Mouse (Mus musculus): Measurements from ENCODE around the gene Psen1. TPM values are rescaled to one million over a fixed set of nuclear protein-coding genes. Genes with fewer than 3 reads are reported as not detected.

Gene Psen1
- polyA plus RNA-seq, 1 experiment from 2014 or later: 70.0 TPM

- H3K4me2 ChIP-seq (replicated peaks; ENCODE audit: low read depth, low read length): no peak overlapping the region
- H3K4me3 ChIP-seq (ENCODE audit: low read length): no peak overlapping the region
- ATAC-seq (ENCODE audit: low FRiP score, low TSS enrichment): no peak
- H3K27ac ChIP-seq (ENCODE audit: low read length): no peak overlapping the region
- 74% methylated on average over 3 of the region's 3 CpGs for WGBS
- no peaks in the 10 kb centered on the region for H3K36me3 ChIP-seq (ENCODE audit: insufficient read depth, low read length)
- H3K9ac ChIP-seq (replicated peaks; ENCODE audit: low read length): no peak overlapping the region
- 0 out of 2 replicates have a peak, but pooled peaks cover 5% of the 10 kb centered on the region for H3K4me1 ChIP-seq (ENCODE audit: insufficient read depth, low read length)
- H3K27me3 ChIP-seq (ENCODE audit: insufficient read depth, low read length): no peaks in the 10 kb centered on the region
- peaks cover 7% of the 10 kb centered on the region; the same call in 1 of the 2 replicates for H3K9me3 ChIP-seq (ENCODE audit: low read length)
Observed at GRCm38 (mm10) chr12:83743712-83744111, 55.8 kb downstream of the Psen1 start.

DNA sequence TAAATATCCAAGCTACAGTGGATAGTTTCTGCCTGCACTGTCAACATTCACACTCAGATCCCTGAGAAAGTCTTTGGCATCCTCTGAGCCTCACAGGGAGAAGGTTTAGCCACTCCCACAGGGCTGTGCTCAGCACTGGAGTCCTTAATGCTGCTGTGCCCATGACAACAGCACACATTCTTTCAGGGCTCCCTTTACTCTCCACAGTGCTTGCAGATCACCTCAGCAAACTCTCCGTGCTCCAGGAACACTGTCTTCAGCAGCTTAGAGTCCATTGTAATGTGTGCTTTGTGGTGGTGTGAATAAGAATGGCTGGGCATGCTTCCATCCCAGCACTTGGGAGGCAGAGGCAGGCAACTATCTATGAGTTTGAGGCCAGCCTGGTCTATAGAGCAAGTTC, 61.2 kb downstream of the Psen1 start:
- WGBS: 64% methylated on average over 1 of the region's 1 CpGs
- H3K9me3 ChIP-seq (ENCODE audit: low read length): no peaks in the 10 kb centered on the region
- no peak overlapping the region for H3K4me3 ChIP-seq (ENCODE audit: low read length)
- H3K4me2 ChIP-seq (replicated peaks; ENCODE audit: low read depth, low read length): no peak overlapping the region
- H3K27ac ChIP-seq (ENCODE audit: low read length): no peak overlapping the region
- no peaks in the 10 kb centered on the region for H3K27me3 ChIP-seq (ENCODE audit: insufficient read depth, low read length)
- no peak overlapping the region for H3K9ac ChIP-seq (replicated peaks; ENCODE audit: low read length)
- H3K4me1 ChIP-seq (ENCODE audit: insufficient read depth, low read length): no peaks in the 10 kb centered on the region
- H3K36me3 ChIP-seq (ENCODE audit: insufficient read depth, low read length): no peaks in the 10 kb centered on the region
- ATAC-seq (ENCODE audit: low FRiP score, low TSS enrichment): no peak

DNA sequence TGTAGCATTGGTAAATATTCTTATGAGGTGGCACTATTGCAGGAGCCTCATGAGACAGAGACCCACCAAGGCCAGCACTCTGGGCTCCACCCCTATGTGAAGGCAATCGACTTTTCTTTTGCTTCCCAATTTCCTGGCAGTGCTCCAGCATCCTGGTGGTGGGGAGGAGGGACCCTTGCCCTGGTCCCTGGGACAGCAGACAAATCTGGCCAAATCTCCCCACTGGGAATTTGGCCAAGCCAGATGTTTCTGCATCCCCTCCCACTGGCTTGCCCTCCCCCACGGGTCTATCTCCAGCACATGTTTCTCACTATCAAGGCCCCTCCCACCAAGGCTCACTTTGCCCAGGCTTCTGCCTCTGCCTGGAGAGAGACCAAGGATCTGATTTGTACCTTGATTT, 64.5 kb downstream of the Psen1 start:
- Histone ChIP-seq H3K9ac (replicated peaks; ENCODE audit: low read length) (no peak overlapping the region), H3K27me3 (ENCODE audit: insufficient read depth, low read length) (no peaks in the 10 kb centered on the region), H3K4me3 (ENCODE audit: low read length) (no peak overlapping the region), H3K4me2 (replicated peaks; ENCODE audit: low read depth, low read length) (no peak overlapping the region), H3K4me1 (ENCODE audit: insufficient read depth, low read length) (no peaks in the 10 kb centered on the region), H3K27ac (ENCODE audit: low read length) (no peak overlapping the region), H3K9me3 (ENCODE audit: low read length) (no peaks in the 10 kb centered on the region), H3K36me3 (ENCODE audit: insufficient read depth, low read length) (no peaks in the 10 kb centered on the region)
- ATAC-seq (ENCODE audit: low FRiP score, low TSS enrichment): 0 out of 2 replicates have a peak, but pooled peaks have one; percentile 39
- WGBS: 19% methylated on average over 2 of the region's 2 CpGs

DNA sequence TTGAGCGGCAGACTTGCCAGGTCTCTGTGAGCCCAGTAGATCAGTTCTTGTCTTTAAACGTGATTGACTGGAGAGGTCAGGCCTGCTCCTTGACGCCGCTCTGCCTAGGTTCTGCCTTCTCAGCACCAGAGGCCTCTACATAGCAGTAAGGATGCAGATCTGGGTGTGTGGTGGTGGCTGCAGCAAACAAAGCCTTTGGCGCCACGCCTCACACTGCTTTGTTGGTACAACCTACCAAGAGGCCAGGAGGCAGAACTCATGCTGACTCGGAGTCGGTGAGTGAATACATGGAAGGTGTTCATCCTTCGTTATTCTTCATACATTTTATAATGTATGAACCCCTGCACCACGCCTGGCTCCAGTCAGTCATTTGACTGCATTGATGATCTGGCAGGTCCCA, 70.8 kb downstream of the Psen1 start:
- Histone ChIP-seq H3K4me3 (ENCODE audit: low read length) (no peak overlapping the region), H3K9me3 (ENCODE audit: low read length) (no peaks in the 10 kb centered on the region), H3K4me2 (replicated peaks; ENCODE audit: low read depth, low read length) (no peak overlapping the region), H3K9ac (replicated peaks; ENCODE audit: low read length) (no peak overlapping the region), H3K36me3 (ENCODE audit: insufficient read depth, low read length) (no peaks in the 10 kb centered on the region), H3K4me1 (ENCODE audit: insufficient read depth, low read length) (peaks cover 19% of the 10 kb centered on the region), H3K27me3 (ENCODE audit: insufficient read depth, low read length) (no peaks in the 10 kb centered on the region), H3K27ac (ENCODE audit: low read length) (no peak overlapping the region)
- ATAC-seq (ENCODE audit: low FRiP score, low TSS enrichment): no peak
- WGBS: 79% methylated on average over 10 of the region's 10 CpGs

DNA sequence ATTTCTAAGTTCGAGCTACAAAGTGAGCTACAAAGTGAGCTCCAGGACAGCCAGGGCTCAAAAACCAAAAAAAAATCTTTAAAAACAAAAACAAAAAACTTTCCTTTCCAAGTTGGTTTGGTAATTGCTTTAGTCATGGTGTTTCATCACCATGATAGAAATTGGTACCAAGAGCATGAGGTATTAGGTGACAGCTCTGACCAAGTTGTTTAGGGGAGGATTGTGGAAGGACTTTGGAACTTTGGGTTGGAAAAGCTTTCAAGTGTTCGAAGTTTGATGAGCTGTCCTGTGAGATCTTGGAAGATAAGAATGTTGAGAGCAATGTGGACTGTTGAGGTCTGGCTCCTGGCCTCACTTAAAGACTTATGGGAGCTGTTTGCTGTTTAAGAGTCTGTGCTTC, 72.2 kb downstream of the Psen1 start:
- WGBS: 80% methylated on average over 2 of the region's 2 CpGs
- H3K4me2 ChIP-seq (replicated peaks; ENCODE audit: low read depth, low read length): no peak overlapping the region
- no peak for ATAC-seq (ENCODE audit: low FRiP score, low TSS enrichment)
- no peaks in the 10 kb centered on the region for H3K9me3 ChIP-seq (ENCODE audit: low read length)
- no peaks in the 10 kb centered on the region for H3K36me3 ChIP-seq (ENCODE audit: insufficient read depth, low read length)
- no peaks in the 10 kb centered on the region for H3K27me3 ChIP-seq (ENCODE audit: insufficient read depth, low read length)
- no peak overlapping the region for H3K27ac ChIP-seq (ENCODE audit: low read length)
- H3K4me3 ChIP-seq (ENCODE audit: low read length): no peak overlapping the region
- no peak overlapping the region for H3K9ac ChIP-seq (replicated peaks; ENCODE audit: low read length)
- H3K4me1 ChIP-seq (ENCODE audit: insufficient read depth, low read length): peaks cover 32% of the 10 kb centered on the region

GRCm38 (mm10) chr12:83762706-83763105, 74.8 kb downstream of the Psen1 start:
- H3K9me3 ChIP-seq (ENCODE audit: low read length): no peaks in the 10 kb centered on the region
- peaks cover 34% of the 10 kb centered on the region for H3K4me1 ChIP-seq (ENCODE audit: insufficient read depth, low read length)
- H3K4me2 ChIP-seq (replicated peaks; ENCODE audit: low read depth, low read length): no peak overlapping the region
- H3K4me3 ChIP-seq (ENCODE audit: low read length): no peak overlapping the region
- WGBS: 19% methylated on average over 4 of the region's 4 CpGs
- ATAC-seq (ENCODE audit: low FRiP score, low TSS enrichment): 0 out of 2 replicates have a peak, but pooled peaks have one; percentile 10
- no peaks in the 10 kb centered on the region for H3K36me3 ChIP-seq (ENCODE audit: insufficient read depth, low read length)
- 0 out of 2 replicates have a peak overlapping the region, but pooled peaks have one; percentile 55 for H3K27ac ChIP-seq (ENCODE audit: low read length)
- no peaks in the 10 kb centered on the region for H3K27me3 ChIP-seq (ENCODE audit: insufficient read depth, low read length)
- no peak overlapping the region for H3K9ac ChIP-seq (replicated peaks; ENCODE audit: low read length)

DNA sequence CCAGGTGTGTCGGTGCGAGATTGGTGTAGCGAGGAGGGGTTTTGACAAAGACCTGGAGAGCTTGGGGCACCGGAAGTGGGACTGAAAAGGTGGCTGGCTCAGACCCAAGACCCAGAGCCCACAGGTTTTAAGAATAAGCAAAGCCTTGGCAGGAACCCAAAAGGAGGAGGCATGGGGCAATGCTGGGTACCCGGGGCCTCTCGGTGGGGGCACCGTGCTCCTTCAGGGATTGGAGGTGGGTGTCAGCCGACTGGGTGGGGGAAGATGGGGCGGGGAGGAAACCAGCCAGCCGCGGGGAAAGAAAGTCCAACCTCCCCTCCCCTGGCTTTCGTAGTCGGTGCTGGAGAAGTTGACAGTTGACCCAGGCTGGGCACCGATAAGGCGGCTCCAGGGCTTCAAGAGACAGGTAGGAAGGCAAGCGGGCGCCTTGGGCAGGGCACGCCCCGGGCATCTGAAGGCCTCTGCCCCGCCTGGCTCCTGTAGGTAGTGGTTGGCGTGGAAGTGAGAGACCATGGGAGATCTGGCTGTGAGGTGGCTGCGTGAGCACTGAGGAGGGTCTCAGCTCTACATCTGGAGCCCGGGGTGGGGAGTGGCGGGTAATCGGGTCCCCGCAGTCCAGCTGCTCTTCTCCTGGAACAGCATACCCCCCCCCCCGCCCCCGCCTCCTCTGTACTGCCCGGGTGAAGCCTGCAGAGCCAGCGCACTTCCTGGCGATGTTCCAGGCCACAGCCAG, 75.5 kb downstream of the Psen1 start, which contains the start of gene Papln:
Papln (plus strand) TSS at position 324 of the 733 bp plus-strand sequence.
- H3K9me3 ChIP-seq (ENCODE audit: low read length): no peaks in the 10 kb centered on the region
- peak within 1 kb of the TSS; percentile 43 for H3K4me3 ChIP-seq (ENCODE audit: low read length)
- no peak for ATAC-seq (ENCODE audit: low FRiP score, low TSS enrichment)
- peak within 1 kb of the TSS; percentile 68 for H3K4me2 ChIP-seq (replicated peaks; ENCODE audit: low read depth, low read length)
- H3K9ac ChIP-seq (replicated peaks; ENCODE audit: low read length): peak within 1 kb of the TSS; percentile 65
- 12% methylated on average over 31 of the region's 31 CpGs for WGBS
- peak within 1 kb of the TSS; percentile 63 for H3K27ac ChIP-seq (ENCODE audit: low read length)
- H3K4me1 ChIP-seq (ENCODE audit: insufficient read depth, low read length): peaks cover 41% of the 10 kb centered on the region
- no peaks in the 10 kb centered on the region for H3K27me3 ChIP-seq (ENCODE audit: insufficient read depth, low read length)
- H3K36me3 ChIP-seq (ENCODE audit: insufficient read depth, low read length): no peaks in the 10 kb centered on the region

DNA sequence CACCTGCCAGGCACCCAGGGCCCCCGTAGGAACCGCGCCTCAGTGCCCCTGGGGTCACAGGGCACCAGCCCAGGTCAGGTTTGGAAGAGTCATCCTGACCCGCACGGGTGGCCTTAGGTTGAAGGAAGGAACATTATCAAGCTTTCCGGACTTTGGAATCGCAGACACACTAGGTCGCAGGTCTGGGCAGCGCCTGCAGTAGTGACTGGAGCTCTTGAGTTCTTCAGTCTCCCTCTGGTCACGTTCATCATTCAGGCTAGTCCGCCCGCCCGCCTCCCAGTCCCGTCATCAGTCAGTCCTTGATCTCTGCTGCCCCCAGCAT, 76.1 kb downstream of the Psen1 start:
- Histone ChIP-seq H3K9ac (replicated peaks; ENCODE audit: low read length) (peak overlapping the region; percentile 65), H3K4me3 (ENCODE audit: low read length) (peak overlapping the region; percentile 43), H3K9me3 (ENCODE audit: low read length) (no peaks in the 10 kb centered on the region), H3K4me2 (replicated peaks; ENCODE audit: low read depth, low read length) (peak overlapping the region; percentile 68), H3K27ac (ENCODE audit: low read length) (peak overlapping the region; percentile 63; the same call in 1 of the 2 replicates), H3K27me3 (ENCODE audit: insufficient read depth, low read length) (no peaks in the 10 kb centered on the region), H3K36me3 (ENCODE audit: insufficient read depth, low read length) (no peaks in the 10 kb centered on the region), H3K4me1 (ENCODE audit: insufficient read depth, low read length) (peaks cover 46% of the 10 kb centered on the region)
- ATAC-seq (ENCODE audit: low FRiP score, low TSS enrichment): no peak
- WGBS: 5% methylated on average over 14 of the region's 14 CpGs

DNA sequence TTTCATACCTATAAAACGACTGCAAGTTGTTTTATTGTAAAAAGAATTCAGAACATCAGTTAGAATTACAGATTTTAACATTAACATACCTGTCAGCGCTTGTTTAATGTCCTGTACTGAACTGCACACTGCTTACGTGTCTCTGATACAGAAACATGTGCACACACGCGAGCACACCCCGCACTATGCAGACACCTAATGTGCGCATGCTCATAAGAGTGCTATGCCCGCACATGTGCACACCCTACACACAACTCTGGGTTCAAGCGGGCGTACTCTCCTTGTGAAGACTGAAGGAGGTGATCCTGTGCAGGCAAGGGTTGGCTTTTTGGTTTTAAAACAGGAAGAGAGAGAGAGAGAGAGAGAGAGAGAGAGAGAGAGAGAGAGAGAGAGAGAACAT, 76.6 kb downstream of the Psen1 start:
- H3K4me3 ChIP-seq (ENCODE audit: low read length): peak overlapping the region; percentile 43; the same call in 1 of the 2 replicates
- no peaks in the 10 kb centered on the region for H3K9me3 ChIP-seq (ENCODE audit: low read length)
- H3K9ac ChIP-seq (replicated peaks; ENCODE audit: low read length): no peak overlapping the region
- peak overlapping the region; percentile 68 for H3K4me2 ChIP-seq (replicated peaks; ENCODE audit: low read depth, low read length)
- WGBS: 71% methylated on average over 10 of the region's 10 CpGs
- no peaks in the 10 kb centered on the region for H3K27me3 ChIP-seq (ENCODE audit: insufficient read depth, low read length)
- H3K36me3 ChIP-seq (ENCODE audit: insufficient read depth, low read length): no peaks in the 10 kb centered on the region
- H3K4me1 ChIP-seq (ENCODE audit: insufficient read depth, low read length): peaks cover 51% of the 10 kb centered on the region
- no peak overlapping the region for H3K27ac ChIP-seq (ENCODE audit: low read length)
- no peak for ATAC-seq (ENCODE audit: low FRiP score, low TSS enrichment)

GRCm38 (mm10) chr12:83765965-83766603, 78.1 kb downstream of the Psen1 start:
- Histone ChIP-seq H3K36me3 (ENCODE audit: insufficient read depth, low read length) (no peaks in the 10 kb centered on the region), H3K9ac (replicated peaks; ENCODE audit: low read length) (no peak overlapping the region), H3K9me3 (ENCODE audit: low read length) (no peaks in the 10 kb centered on the region), H3K4me3 (ENCODE audit: low read length) (no peak overlapping the region), H3K27me3 (ENCODE audit: insufficient read depth, low read length) (no peaks in the 10 kb centered on the region), H3K4me1 (ENCODE audit: insufficient read depth, low read length) (peaks cover 63% of the 10 kb centered on the region), H3K27ac (ENCODE audit: low read length) (no peak overlapping the region), H3K4me2 (replicated peaks; ENCODE audit: low read depth, low read length) (no peak overlapping the region)
- no peak for ATAC-seq (ENCODE audit: low FRiP score, low TSS enrichment)
- WGBS: 83% methylated on average over 13 of the region's 13 CpGs

Data from kidney, embryonic 16.5 days (tissue).